Mouse (Mus musculus): ENCODE data around the gene Ddr2. TPM values are rescaled to one million over a fixed set of nuclear protein-coding genes. Genes with fewer than 3 reads are reported as not detected.

Gene Ddr2
- polyA plus RNA-seq, 1 experiment from 2014 or later, result 23.5 TPM

- DNase-seq (ENCODE audit: low spot score) (no peak), ATAC-seq (replicated peaks; ENCODE audit: low FRiP score) (no peak)
- no peak overlapping the region for H3K4me3 ChIP-seq (ENCODE audit: low read depth, low read length)
- no peaks in the 10 kb centered on the region for H3K27me3 ChIP-seq (ENCODE audit: control insufficient read depth, insufficient read depth, low read length)
- no peak overlapping the region for H3K27ac ChIP-seq (ENCODE audit: low read depth, low read length)
- no peaks in the 10 kb centered on the region for H3K4me1 ChIP-seq (replicated peaks; ENCODE audit: control insufficient read depth, insufficient read depth, low read length)
- no peaks in the 10 kb centered on the region for H3K9me3 ChIP-seq (ENCODE audit: control insufficient read depth, low read length)
- H3K4me2 ChIP-seq (ENCODE audit: low read depth, low read length, severe bottlenecking), result no peak overlapping the region
- no peak overlapping the region for H3K9ac ChIP-seq (ENCODE audit: low read length)
- H3K36me3 ChIP-seq (ENCODE audit: control insufficient read depth, insufficient read depth, low read length), result no peaks in the 10 kb centered on the region
Measured at GRCm38 (mm10) chr1:170043753-170044152, 66.8 kb downstream of the Ddr2 start.

- no peak overlapping the region for H3K4me2 ChIP-seq (ENCODE audit: low read depth, low read length, severe bottlenecking)
- DNase-seq (ENCODE audit: low spot score) (no peak), ATAC-seq (replicated peaks; ENCODE audit: low FRiP score) (no peak)
- H3K27me3 ChIP-seq (ENCODE audit: control insufficient read depth, insufficient read depth, low read length), result no peaks in the 10 kb centered on the region
- H3K36me3 ChIP-seq (ENCODE audit: control insufficient read depth, insufficient read depth, low read length), result no peaks in the 10 kb centered on the region
- H3K9me3 ChIP-seq (ENCODE audit: control insufficient read depth, low read length), result no peaks in the 10 kb centered on the region
- 94% methylated on average over 5 of the region's 5 CpGs for WGBS
- H3K4me3 ChIP-seq (ENCODE audit: low read depth, low read length), result no peak overlapping the region
- H3K27ac ChIP-seq (ENCODE audit: low read depth, low read length), result no peak overlapping the region
- no peaks in the 10 kb centered on the region for H3K4me1 ChIP-seq (replicated peaks; ENCODE audit: control insufficient read depth, insufficient read depth, low read length)
- no peak overlapping the region for H3K9ac ChIP-seq (ENCODE audit: low read length)
Measured at GRCm38 (mm10) chr1:170042996-170043395, 67.6 kb downstream of the Ddr2 start.

DNA sequence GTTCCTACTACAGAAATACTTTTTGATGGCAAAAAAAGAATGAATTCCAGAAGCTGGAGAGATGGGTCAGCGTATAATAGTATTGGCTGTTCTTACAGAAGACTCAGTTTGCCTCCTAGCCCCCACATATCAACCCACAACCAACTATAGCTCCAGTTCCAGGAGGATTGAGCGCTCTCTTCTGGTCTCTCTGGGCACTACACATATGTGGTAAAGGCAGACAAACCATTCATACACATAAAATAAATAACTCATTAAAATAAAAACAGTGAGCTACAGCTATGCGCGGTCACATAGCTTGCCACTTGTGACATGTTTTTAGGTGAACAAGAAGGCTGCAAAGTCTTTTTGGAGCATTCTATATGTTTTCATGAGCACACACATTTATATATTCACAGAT is 71.2 kb downstream of the Ddr2 start:
- Histone ChIP-seq H3K27me3 (ENCODE audit: control insufficient read depth, insufficient read depth, low read length) (no peaks in the 10 kb centered on the region), H3K4me1 (replicated peaks; ENCODE audit: control insufficient read depth, insufficient read depth, low read length) (no peaks in the 10 kb centered on the region), H3K9ac (ENCODE audit: low read length) (no peak overlapping the region), H3K27ac (ENCODE audit: low read depth, low read length) (no peak overlapping the region), H3K4me2 (ENCODE audit: low read depth, low read length, severe bottlenecking) (no peak overlapping the region), H3K36me3 (ENCODE audit: control insufficient read depth, insufficient read depth, low read length) (no peaks in the 10 kb centered on the region), H3K9me3 (ENCODE audit: control insufficient read depth, low read length) (no peaks in the 10 kb centered on the region), H3K4me3 (ENCODE audit: low read depth, low read length) (no peak overlapping the region)
- ATAC-seq (replicated peaks; ENCODE audit: low FRiP score) (no peak), DNase-seq (ENCODE audit: low spot score) (no peak)
- 67% methylated on average over 4 of the region's 4 CpGs for WGBS

- Histone ChIP-seq H3K9ac (ENCODE audit: low read length) (no peak overlapping the region), H3K36me3 (ENCODE audit: control insufficient read depth, insufficient read depth, low read length) (no peaks in the 10 kb centered on the region), H3K27ac (ENCODE audit: low read depth, low read length) (no peak overlapping the region), H3K4me2 (ENCODE audit: low read depth, low read length, severe bottlenecking) (no peak overlapping the region), H3K4me3 (ENCODE audit: low read depth, low read length) (no peak overlapping the region), H3K9me3 (ENCODE audit: control insufficient read depth, low read length) (no peaks in the 10 kb centered on the region), H3K27me3 (ENCODE audit: control insufficient read depth, insufficient read depth, low read length) (no peaks in the 10 kb centered on the region), H3K4me1 (replicated peaks; ENCODE audit: control insufficient read depth, insufficient read depth, low read length) (no peaks in the 10 kb centered on the region)
- DNase-seq (ENCODE audit: low spot score) (no peak), ATAC-seq (replicated peaks; ENCODE audit: low FRiP score) (no peak)
- 88% methylated on average over 3 of the region's 3 CpGs for WGBS
Measured at GRCm38 (mm10) chr1:170035575-170035974, 75.0 kb downstream of the Ddr2 start.

DNA sequence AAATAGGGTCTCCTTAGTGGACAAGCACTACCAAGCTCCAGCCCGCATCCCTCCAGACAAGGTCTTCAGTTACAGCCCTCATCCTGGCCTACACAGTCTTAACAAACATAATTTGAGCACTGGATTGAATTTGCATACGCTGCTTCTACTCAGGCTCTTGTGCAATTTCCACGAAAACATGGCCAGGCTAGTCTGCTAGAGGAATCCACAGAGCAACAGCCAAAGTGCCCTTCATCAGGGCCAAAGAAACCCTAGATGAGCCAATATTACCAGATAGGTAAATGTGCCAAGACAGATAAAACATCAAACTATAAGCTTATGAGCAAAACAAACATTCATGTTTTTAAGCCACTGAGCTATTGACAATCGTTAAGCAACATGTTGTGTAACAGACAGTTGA is 75.6 kb downstream of the Ddr2 start:
- 93% methylated on average over 4 of the region's 4 CpGs for WGBS
- no peaks in the 10 kb centered on the region for H3K27me3 ChIP-seq (ENCODE audit: control insufficient read depth, insufficient read depth, low read length)
- no peaks in the 10 kb centered on the region for H3K4me1 ChIP-seq (replicated peaks; ENCODE audit: control insufficient read depth, insufficient read depth, low read length)
- H3K27ac ChIP-seq (ENCODE audit: low read depth, low read length), result no peak overlapping the region
- H3K4me3 ChIP-seq (ENCODE audit: low read depth, low read length), result no peak overlapping the region
- H3K36me3 ChIP-seq (ENCODE audit: control insufficient read depth, insufficient read depth, low read length), result no peaks in the 10 kb centered on the region
- no peaks in the 10 kb centered on the region for H3K9me3 ChIP-seq (ENCODE audit: control insufficient read depth, low read length)
- no peak for DNase-seq (ENCODE audit: low spot score)
- ATAC-seq (replicated peaks; ENCODE audit: low FRiP score), result no peak
- no peak overlapping the region for H3K9ac ChIP-seq (ENCODE audit: low read length)
- H3K4me2 ChIP-seq (ENCODE audit: low read depth, low read length, severe bottlenecking), result no peak overlapping the region

- H3K4me1 ChIP-seq (replicated peaks; ENCODE audit: control insufficient read depth, insufficient read depth, low read length), result no peaks in the 10 kb centered on the region
- no peak overlapping the region for H3K9ac ChIP-seq (ENCODE audit: low read length)
- no peaks in the 10 kb centered on the region for H3K9me3 ChIP-seq (ENCODE audit: control insufficient read depth, low read length)
- WGBS, result 88% methylated on average over 3 of the region's 3 CpGs
- H3K27ac ChIP-seq (ENCODE audit: low read depth, low read length), result no peak overlapping the region
- no peaks in the 10 kb centered on the region for H3K36me3 ChIP-seq (ENCODE audit: control insufficient read depth, insufficient read depth, low read length)
- H3K4me2 ChIP-seq (ENCODE audit: low read depth, low read length, severe bottlenecking), result no peak overlapping the region
- ATAC-seq (replicated peaks; ENCODE audit: low FRiP score) (no peak), DNase-seq (ENCODE audit: low spot score) (no peak)
- no peak overlapping the region for H3K4me3 ChIP-seq (ENCODE audit: low read depth, low read length)
- no peaks in the 10 kb centered on the region for H3K27me3 ChIP-seq (ENCODE audit: control insufficient read depth, insufficient read depth, low read length)
Measured at GRCm38 (mm10) chr1:170031656-170032055, 78.9 kb downstream of the Ddr2 start.

GRCm38 (mm10) chr1:170014784-170015183 is 95.8 kb downstream of the Ddr2 start:
- WGBS, result 98% methylated on average over 3 of the region's 3 CpGs

GRCm38 (mm10) chr1:170010716-170011505 is 99.7 kb downstream of the Ddr2 start:
- ATAC-seq (replicated peaks; ENCODE audit: low FRiP score), result no peak
- no peak for DNase-seq (ENCODE audit: low spot score)
- H3K4me1 ChIP-seq (replicated peaks; ENCODE audit: control insufficient read depth, insufficient read depth, low read length), result no peaks in the 10 kb centered on the region
- H3K4me3 ChIP-seq (ENCODE audit: low read depth, low read length), result no peak overlapping the region
- no peak overlapping the region for H3K4me2 ChIP-seq (ENCODE audit: low read depth, low read length, severe bottlenecking)
- no peak overlapping the region for H3K27ac ChIP-seq (ENCODE audit: low read depth, low read length)
- H3K27me3 ChIP-seq (ENCODE audit: control insufficient read depth, insufficient read depth, low read length), result no peaks in the 10 kb centered on the region
- H3K36me3 ChIP-seq (ENCODE audit: control insufficient read depth, insufficient read depth, low read length), result no peaks in the 10 kb centered on the region
- H3K9me3 ChIP-seq (ENCODE audit: control insufficient read depth, low read length), result no peaks in the 10 kb centered on the region; the same call in 1 of the 2 replicates
- 96% methylated on average over 15 of the region's 15 CpGs for WGBS
- no peak overlapping the region for H3K9ac ChIP-seq (ENCODE audit: low read length)

More at GRCm38 (mm10) chr1:170014784-170015183, 95.8 kb downstream of the Ddr2 start:
- Histone ChIP-seq H3K9ac (ENCODE audit: low read length) (no peak overlapping the region), H3K36me3 (ENCODE audit: control insufficient read depth, insufficient read depth, low read length) (no peaks in the 10 kb centered on the region), H3K4me2 (ENCODE audit: low read depth, low read length, severe bottlenecking) (no peak overlapping the region), H3K4me1 (replicated peaks; ENCODE audit: control insufficient read depth, insufficient read depth, low read length) (no peaks in the 10 kb centered on the region), H3K27ac (ENCODE audit: low read depth, low read length) (no peak overlapping the region), H3K4me3 (ENCODE audit: low read depth, low read length) (no peak overlapping the region), H3K9me3 (ENCODE audit: control insufficient read depth, low read length) (peaks cover 11% of the 10 kb centered on the region), H3K27me3 (ENCODE audit: control insufficient read depth, insufficient read depth, low read length) (no peaks in the 10 kb centered on the region)
- no peak for DNase-seq (ENCODE audit: low spot score)
- ATAC-seq (replicated peaks; ENCODE audit: low FRiP score), result no peak

DNA sequence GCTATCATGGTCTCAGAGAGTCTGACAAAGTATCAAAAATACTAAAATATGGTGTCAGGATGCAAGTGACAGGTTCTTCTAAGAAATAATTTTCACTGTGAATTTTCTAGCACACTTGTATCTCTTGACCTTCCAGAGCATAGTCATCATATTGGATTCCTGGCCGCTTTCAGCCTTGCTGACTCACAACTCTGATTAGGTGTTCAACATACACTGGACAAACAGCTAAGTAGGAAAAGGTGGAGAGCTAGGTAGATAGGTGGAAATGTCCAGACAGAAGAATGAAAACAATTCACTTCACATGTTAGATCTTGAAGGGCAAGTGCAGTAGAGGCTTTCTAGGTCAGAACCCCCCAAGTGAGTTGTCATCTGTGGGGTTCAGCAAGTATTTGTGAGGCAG is 101.3 kb downstream of the Ddr2 start:
- Histone ChIP-seq H3K4me3 (ENCODE audit: low read depth, low read length) (no peak overlapping the region), H3K4me2 (ENCODE audit: low read depth, low read length, severe bottlenecking) (no peak overlapping the region), H3K9ac (ENCODE audit: low read length) (no peak overlapping the region), H3K27me3 (ENCODE audit: control insufficient read depth, insufficient read depth, low read length) (no peaks in the 10 kb centered on the region), H3K36me3 (ENCODE audit: control insufficient read depth, insufficient read depth, low read length) (no peaks in the 10 kb centered on the region), H3K9me3 (ENCODE audit: control insufficient read depth, low read length) (no peaks in the 10 kb centered on the region), H3K4me1 (replicated peaks; ENCODE audit: control insufficient read depth, insufficient read depth, low read length) (no peaks in the 10 kb centered on the region), H3K27ac (ENCODE audit: low read depth, low read length) (no peak overlapping the region)
- 91% methylated on average over 1 of the region's 1 CpGs for WGBS
- DNase-seq (ENCODE audit: low spot score) (no peak), ATAC-seq (replicated peaks; ENCODE audit: low FRiP score) (no peak)
